Mouse (Mus musculus): ENCODE measurements around the gene Mrpl20. TPM values are rescaled to one million over a fixed set of nuclear protein-coding genes. Genes with fewer than 3 reads are reported as not detected.

The Mrpl20 gene
- total RNA-seq, 2 experiments from 2014 or later: 82.7 to 84.8 TPM

- peak within 1 kb of the TSS; percentile 100 for H3K4me3 ChIP-seq
- intact Hi-C loops (cut with DNase I): no loop called here
- DNase-seq (ENCODE audit: extremely low spot score in 1 of 2, low spot score in 2 of 2): peak; percentile 91 to 93
- peak within 1 kb of the TSS; percentile 96 for H3K27ac ChIP-seq
- no peak for TF ChIP-seq CTCF (IDR thresholded peaks at IDR 0.05)
These were observed 9.4 kb downstream of the Mrpl20 start, which contains the start of gene Ccnl2 for GRCm38 (mm10) chr4:155811929-155812664. Gene Ccnl2, plus strand, starts transcription at chr4:155812489.

GRCm38 (mm10) chr4:155812665-155813181 is 10.0 kb downstream of the Mrpl20 start:
- intact Hi-C loops (cut with DNase I): no loop called here
- peak overlapping the region; percentile 96 for H3K27ac ChIP-seq
- TF ChIP-seq CTCF (IDR thresholded peaks at IDR 0.05): no peak
- H3K4me3 ChIP-seq: peak overlapping the region; percentile 100
- DNase-seq (ENCODE audit: extremely low spot score in 1 of 2, low spot score in 2 of 2): no peak

- TF ChIP-seq CTCF (IDR thresholded peaks at IDR 0.05): no peak
- Histone ChIP-seq H3K27ac (no peak overlapping the region), H3K4me3 (no peak overlapping the region)
- intact Hi-C loops (cut with DNase I): no loop called here
- no peak for DNase-seq (ENCODE audit: extremely low spot score in 1 of 2, low spot score in 2 of 2)
These were observed 14.9 kb downstream of the Mrpl20 start for GRCm38 (mm10) chr4:155817533-155817932.

- Histone ChIP-seq H3K4me3 (no peak overlapping the region), H3K27ac (no peak overlapping the region)
- intact Hi-C loops (cut with DNase I): no loop called here
- peak; percentile 43 for TF ChIP-seq CTCF (IDR thresholded peaks at IDR 0.05)
- no peak for DNase-seq (ENCODE audit: extremely low spot score in 1 of 2, low spot score in 2 of 2)
These were observed 18.3 kb downstream of the Mrpl20 start for GRCm38 (mm10) chr4:155821025-155821424.

GRCm38 (mm10) chr4:155823443-155823842 is 20.8 kb downstream of the Mrpl20 start:
- no peak for TF ChIP-seq CTCF (IDR thresholded peaks at IDR 0.05)
- DNase-seq (ENCODE audit: extremely low spot score in 1 of 2, low spot score in 2 of 2): no peak
- no peak overlapping the region for H3K4me3 ChIP-seq
- no peak overlapping the region for H3K27ac ChIP-seq
- intact Hi-C loops (cut with DNase I): no loop called here

- Histone ChIP-seq H3K4me3 (no peak overlapping the region), H3K27ac (no peak overlapping the region)
- intact Hi-C loops (cut with DNase I): loop anchor here (2.0 kb wide), 2 partner anchors 17 to 113 kb away; partner anchors contain the start of genes Dvl1 and Ube2j2
- no peak for DNase-seq (ENCODE audit: extremely low spot score in 1 of 2, low spot score in 2 of 2)
- TF ChIP-seq CTCF (IDR thresholded peaks at IDR 0.05): no peak
These were observed 27.2 kb downstream of the Mrpl20 start for GRCm38 (mm10) chr4:155829866-155830265.

GRCm38 (mm10) chr4:155830596-155830995 is 27.9 kb downstream of the Mrpl20 start:
- intact Hi-C loops (cut with DNase I): loop anchor here (2.0 kb wide), 2 partner anchors 16 to 112 kb away; partner anchors contain the start of genes Dvl1 and Ube2j2
- DNase-seq (ENCODE audit: extremely low spot score in 1 of 2, low spot score in 2 of 2): no peak
- TF ChIP-seq CTCF (IDR thresholded peaks at IDR 0.05): no peak
- H3K27ac ChIP-seq: no peak overlapping the region
- peak overlapping the region; percentile 65 for H3K4me3 ChIP-seq

GRCm38 (mm10) chr4:155831205-155831766 is 28.6 kb downstream of the Mrpl20 start, which contains the start of gene Aurkaip1:
Gene Aurkaip1, plus strand, starts transcription at chr4:155831272.
- intact Hi-C loops (cut with DNase I): loop anchor here (1.0 to 2.0 kb wide), 3 partner anchors 16 to 112 kb away; partner anchors contain the start of genes Dvl1 and Ube2j2
- peak; percentile 95 to 96 for DNase-seq (ENCODE audit: extremely low spot score in 1 of 2, low spot score in 2 of 2)

GRCm38 (mm10) chr4:155831831-155832230 is 29.2 kb downstream of the Mrpl20 start:
- peak overlapping the region; percentile 65 for H3K4me3 ChIP-seq
- no peak for TF ChIP-seq CTCF (IDR thresholded peaks at IDR 0.05)
- intact Hi-C loops (cut with DNase I): loop anchor here (1.0 to 2.0 kb wide), 3 partner anchors 15 to 111 kb away; partner anchors contain the start of genes Dvl1 and Ube2j2
- H3K27ac ChIP-seq: peak overlapping the region; percentile 91
- no peak for DNase-seq (ENCODE audit: extremely low spot score in 1 of 2, low spot score in 2 of 2)

More at GRCm38 (mm10) chr4:155831205-155831766, 28.6 kb downstream of the Mrpl20 start, which contains the start of gene Aurkaip1:
- H3K4me3 ChIP-seq: peak within 1 kb of the TSS; percentile 65
- peak within 1 kb of the TSS; percentile 91 for H3K27ac ChIP-seq
- TF ChIP-seq CTCF (IDR thresholded peaks at IDR 0.05): peak; percentile 76

- DNase-seq (ENCODE audit: extremely low spot score in 1 of 2, low spot score in 2 of 2): no peak
- TF ChIP-seq CTCF (IDR thresholded peaks at IDR 0.05): no peak
- Histone ChIP-seq H3K27ac (peak overlapping the region; percentile 91; the same call in 1 of the 2 replicates), H3K4me3 (peak overlapping the region; percentile 65)
- intact Hi-C loops (cut with DNase I): no loop called here
These were observed 29.6 kb downstream of the Mrpl20 start for GRCm38 (mm10) chr4:155832321-155832720.

- Histone ChIP-seq H3K27ac (no peak overlapping the region), H3K4me3 (no peak overlapping the region)
- no peak for DNase-seq (ENCODE audit: extremely low spot score in 1 of 2, low spot score in 2 of 2)
- intact Hi-C loops (cut with DNase I): no loop called here
- TF ChIP-seq CTCF (IDR thresholded peaks at IDR 0.05): no peak
These were observed 30.6 kb downstream of the Mrpl20 start for GRCm38 (mm10) chr4:155833234-155833633.

GRCm38 (mm10) chr4:155833836-155834235 is 31.2 kb downstream of the Mrpl20 start:
- intact Hi-C loops (cut with DNase I): no loop called here
- DNase-seq (ENCODE audit: extremely low spot score in 1 of 2, low spot score in 2 of 2): peak; percentile 58 to 64
- TF ChIP-seq CTCF (IDR thresholded peaks at IDR 0.05): peak; percentile 83
- Histone ChIP-seq H3K27ac (peak overlapping the region; percentile 26), H3K4me3 (no peak overlapping the region)

Measured in left cerebral cortex, adult 2 months (tissue).